Mouse (Mus musculus) brain, embryonic 14.5 days (tissue): ENCODE measurements at regions not wholly inside any gene's neighbourhood (a gene's known extent, or its start where the extent isn't known, plus 50 kb on each side); places are given as distances from the start of the nearest gene placed in this dataset.

ENCODE experiments used
- CTCF ChIP-seq: fragments of 200-500 bp; IDR thresholded peaks from 2 replicates; pipeline ENCODE4 v1.5.1; 2012; ENCODE audit warnings: inconsistent platforms, mild to moderate bottlenecking, moderate library complexity, borderline replicate concordance; ENCODE audit not compliant: insufficient read depth, insufficient read length; ENCODE audit errors: extremely low read depth
- POLR2A ChIP-seq: fragments of 200-500 bp; IDR thresholded peaks from 2 replicates; pipeline ENCODE4 v1.6.1; 2012; ENCODE audit warnings: mild to moderate bottlenecking, inconsistent platforms, borderline replicate concordance; ENCODE audit not compliant: poor library complexity, insufficient read depth, insufficient read length, severe bottlenecking; ENCODE audit errors: extremely low read depth

- TF ChIP-seq CTCF (no peak), POLR2A (no peak)
These were observed 87.8 kb upstream of the Zfp366 start for GRCm38 (mm10) chr13:99096837-99097236.
